In the genomic region with DNA sequence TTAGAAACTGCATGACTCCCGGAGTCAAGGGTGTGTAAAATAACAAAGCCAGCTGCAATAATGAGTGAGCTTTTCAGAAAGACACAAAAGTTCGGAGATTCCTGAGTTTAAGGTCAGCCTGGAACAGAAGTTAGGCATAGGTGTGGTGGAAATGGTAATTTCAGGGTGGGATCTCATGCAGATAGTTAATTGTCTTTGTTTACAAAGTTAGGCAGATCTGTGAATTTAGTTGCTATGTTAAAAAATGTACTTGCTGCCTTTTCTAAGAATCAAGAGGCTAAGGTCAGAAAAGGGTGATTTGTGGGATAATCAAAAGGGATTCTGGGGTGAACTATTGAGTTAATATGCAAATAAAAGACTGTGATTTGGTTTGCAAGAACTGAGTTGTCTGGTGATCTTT, we compare ENCODE assay signal across 43 mouse cellular contexts. TPM values are rescaled to one million over a fixed set of nuclear protein-coding genes. Genes with fewer than 3 reads are reported as not detected.
"Had no signal": no experiment of that assay in that cellular context is flagged by ENCODE, and none has a peak within 500 bp of the region (broad histone marks: within the 10 kb centered on the region; RNA-seq: fewer than 3 reads in every experiment).

No protein-coding gene starts in this region.

- H3K4me3 ChIP-seq: gastrocnemius, adult 2 months; heart, adult 2 months; heart, embryonic 13.5 days; heart, embryonic 15.5 days; hindbrain, embryonic 13.5 days; hindbrain, embryonic 15.5 days; kidney, embryonic 15.5 days; limb, embryonic 13.5 days; limb, embryonic 15.5 days; liver, embryonic 12.5 days had no signal

- DNase-seq: gastrocnemius, adult 2 months; gastrocnemius, postnatal 10 days; gastrocnemius, postnatal 25 days; heart, adult 2 months; heart, postnatal 14 days; heart, postnatal 36 days; kidney, adult 11 months; kidney, adult 2 months; kidney, adult 9 months; kidney, postnatal 14 days; kidney, postnatal 36 days; layer of hippocampus, adult 9-11 months; layer of hippocampus, postnatal 36 days; left cerebral cortex, postnatal 4 days had no signal

- H3K36me3 ChIP-seq: heart, embryonic 13.5 days; heart, embryonic 15.5 days; hindbrain, embryonic 13.5 days; hindbrain, embryonic 15.5 days; kidney, embryonic 15.5 days; limb, embryonic 13.5 days; limb, embryonic 15.5 days; liver, embryonic 12.5 days had no signal

- H3K27me3 ChIP-seq: heart, embryonic 13.5 days; heart, embryonic 15.5 days; hindbrain, embryonic 13.5 days; hindbrain, embryonic 15.5 days; kidney, embryonic 15.5 days; limb, embryonic 13.5 days; limb, embryonic 15.5 days; liver, embryonic 12.5 days had no signal

- H3K27ac ChIP-seq: gastrocnemius, adult 2 months; heart, adult 2 months; heart, embryonic 13.5 days; heart, embryonic 15.5 days; hindbrain, embryonic 13.5 days; hindbrain, embryonic 15.5 days; hindbrain, postnatal 0 days; kidney, embryonic 15.5 days; kidney, postnatal 0 days; limb, embryonic 13.5 days; limb, embryonic 15.5 days; liver, embryonic 12.5 days; liver, embryonic 14.5 days had no signal

- H3K9me3 ChIP-seq: heart, embryonic 15.5 days; hindbrain, embryonic 15.5 days; kidney, embryonic 15.5 days; limb, embryonic 13.5 days; limb, embryonic 15.5 days; liver, embryonic 12.5 days had no signal

- H3K9ac ChIP-seq: heart, embryonic 13.5 days; heart, embryonic 15.5 days; hindbrain, embryonic 13.5 days; hindbrain, embryonic 15.5 days; kidney, embryonic 15.5 days; limb, embryonic 13.5 days; limb, embryonic 15.5 days; liver, embryonic 12.5 days; liver, embryonic 14.5 days had no signal

- H3K4me1 ChIP-seq: heart, embryonic 13.5 days; heart, embryonic 15.5 days; hindbrain, embryonic 13.5 days; hindbrain, embryonic 15.5 days; kidney, embryonic 15.5 days; limb, embryonic 13.5 days; limb, embryonic 15.5 days; liver, embryonic 12.5 days had no signal

RNA-seq across cellular contexts. Expression of a gene that starts 43.5 kb away (rescaled TPM):
- total RNA-seq: gastrocnemius, adult 2 months; gastrocnemius, postnatal 10 days; gastrocnemius, postnatal 25 days; gastrocnemius, postnatal 4 days; granulocyte monocyte progenitor cell, adult 5-6 weeks; heart, adult 2 months; heart, postnatal 14 days; heart, postnatal 36 days; hematopoietic stem cell, adult 5-6 weeks; hindbrain, postnatal 0 days; layer of hippocampus, adult 18-20 months; layer of hippocampus, adult 8-10 months; layer of hippocampus, postnatal 14 days; layer of hippocampus, postnatal 36 days; left cerebral cortex, adult 18-20 months; left cerebral cortex, adult 8-10 months; left cerebral cortex, postnatal 10 days; left cerebral cortex, postnatal 25 days; left cerebral cortex, postnatal 4 days; liver, adult 2 months had no signal
- polyA plus RNA-seq: heart, adult 2 months; heart, embryonic 11.5 days; heart, embryonic 13.5 days; heart, embryonic 15.5 days; heart, postnatal 0 days; hindbrain, embryonic 11.5 days; hindbrain, embryonic 13.5 days; hindbrain, embryonic 15.5 days; hindbrain, postnatal 0 days; intestine, embryonic 14.5 days; intestine, embryonic 16.5 days; kidney, adult 2 months; kidney, embryonic 15.5 days; kidney, postnatal 0 days; large intestine, adult 2 months; limb, embryonic 11.5 days; limb, embryonic 13.5 days; limb, embryonic 15.5 days; liver, adult 2 months; liver, embryonic 12.5 days; liver, embryonic 14.5 days had no signal

RNA-seq across cellular contexts. Expression of a gene that starts 47.4 kb away (rescaled TPM):
- total RNA-seq: gastrocnemius, adult 2 months; gastrocnemius, postnatal 10 days; gastrocnemius, postnatal 25 days; gastrocnemius, postnatal 4 days; granulocyte monocyte progenitor cell, adult 5-6 weeks; heart, adult 2 months; heart, postnatal 14 days; heart, postnatal 36 days; hematopoietic stem cell, adult 5-6 weeks; hindbrain, postnatal 0 days; layer of hippocampus, adult 18-20 months; layer of hippocampus, adult 8-10 months; layer of hippocampus, postnatal 14 days; layer of hippocampus, postnatal 36 days; left cerebral cortex, adult 18-20 months; left cerebral cortex, adult 8-10 months; left cerebral cortex, postnatal 10 days; left cerebral cortex, postnatal 25 days; left cerebral cortex, postnatal 4 days; liver, adult 2 months had no signal
- polyA plus RNA-seq: heart, adult 2 months; heart, embryonic 11.5 days; heart, embryonic 13.5 days; heart, embryonic 15.5 days; heart, postnatal 0 days; hindbrain, embryonic 11.5 days; hindbrain, embryonic 13.5 days; hindbrain, embryonic 15.5 days; hindbrain, postnatal 0 days; intestine, embryonic 14.5 days; intestine, embryonic 16.5 days; kidney, adult 2 months; kidney, embryonic 15.5 days; kidney, postnatal 0 days; large intestine, adult 2 months; limb, embryonic 11.5 days; limb, embryonic 13.5 days; limb, embryonic 15.5 days; liver, adult 2 months; liver, embryonic 12.5 days; liver, embryonic 14.5 days had no signal
